Mouse (Mus musculus) midbrain, embryonic 14.5 days (tissue): Measurements from ENCODE around the gene Mdm2. TPM values are rescaled to one million over a fixed set of nuclear protein-coding genes. Genes with fewer than 3 reads are reported as not detected.

Source experiments
- ATAC-seq: fragments of 200-750 bp; cut with Nextera tagmentation; 2 replicates; pipeline ENCODE4 v1.8.0; 2017; ENCODE audit warnings: moderate number of reproducible peaks, moderate library complexity; ENCODE audit not compliant: low FRiP score, low TSS enrichment
- DNase-seq: peaks from one replicate; pipeline ENCODE4 v3.0.0-alpha.2; 2015
- H3K27ac ChIP-seq: fragments of 300-500 bp; sonication (generic); replicated peaks from 2 replicates; pipeline ENCODE4 v1.5.1; 2014; ENCODE audit warnings: mild to moderate bottlenecking, low read depth, low read length, moderate library complexity
- H3K27me3 ChIP-seq: fragments of 300-500 bp; sonication (generic); 2 replicates; pipeline ENCODE4 v1.6.1; 2014; ENCODE audit warnings: low read length, control low read depth, mixed read lengths; ENCODE audit not compliant: control insufficient read depth, insufficient read depth
- H3K36me3 ChIP-seq: fragments of 300-500 bp; sonication (generic); 2 replicates; pipeline ENCODE4 v1.6.1; 2014; ENCODE audit warnings: low read length, control low read depth; ENCODE audit not compliant: control insufficient read depth, insufficient read depth
- H3K4me1 ChIP-seq: fragments of 300-500 bp; sonication (generic); 2 replicates; pipeline ENCODE4 v1.6.1; 2014; ENCODE audit warnings: mild to moderate bottlenecking, antibody characterized with exemption, low read length, control low read depth; ENCODE audit not compliant: control insufficient read depth, insufficient read depth
- H3K4me2 ChIP-seq: fragments of 300-500 bp; sonication (generic); 2 replicates; pipeline ENCODE4 v1.6.1; 2014; ENCODE audit warnings: mild to moderate bottlenecking, low read length, moderate library complexity
- H3K4me3 ChIP-seq: fragments of 300-500 bp; sonication (generic); replicated peaks from 2 replicates; pipeline ENCODE4 v1.5.1; 2014; ENCODE audit warnings: low read depth, low read length
- H3K9ac ChIP-seq: fragments of 300-500 bp; sonication (generic); replicated peaks from 2 replicates; pipeline ENCODE4 v1.6.1; 2014; ENCODE audit warnings: mild to moderate bottlenecking, low read length, moderate library complexity
- H3K9me3 ChIP-seq: fragments of 300-500 bp; sonication (generic); 2 replicates; pipeline ENCODE4 v1.6.1; 2016; ENCODE audit warnings: low read length, control low read depth, mixed read lengths; ENCODE audit not compliant: control insufficient read depth
- WGBS: fragments of 180-500 bp; shearing (Covaris S2); extraction: QIAGEN DNeasy Blood & Tissue Kit; methylation state at CpG from one replicate; pipeline ENCODE4 v1.1.7; 2014; 5-methylcytosine and 5-hydroxymethylcytosine counted together
- polyA plus RNA-seq: library from polyadenylated mRNA; unstranded; fragments of >200 nt; fragmentation: Nextera tagmentation; extraction: Ambion mirVana; gene quantifications from 2 replicates; pipeline ENCODE4 v1.2.1, GENCODE M21; 2014

The Mdm2 gene
- polyA plus RNA-seq, 1 experiment from 2014 or later: 57.3 TPM

DNA sequence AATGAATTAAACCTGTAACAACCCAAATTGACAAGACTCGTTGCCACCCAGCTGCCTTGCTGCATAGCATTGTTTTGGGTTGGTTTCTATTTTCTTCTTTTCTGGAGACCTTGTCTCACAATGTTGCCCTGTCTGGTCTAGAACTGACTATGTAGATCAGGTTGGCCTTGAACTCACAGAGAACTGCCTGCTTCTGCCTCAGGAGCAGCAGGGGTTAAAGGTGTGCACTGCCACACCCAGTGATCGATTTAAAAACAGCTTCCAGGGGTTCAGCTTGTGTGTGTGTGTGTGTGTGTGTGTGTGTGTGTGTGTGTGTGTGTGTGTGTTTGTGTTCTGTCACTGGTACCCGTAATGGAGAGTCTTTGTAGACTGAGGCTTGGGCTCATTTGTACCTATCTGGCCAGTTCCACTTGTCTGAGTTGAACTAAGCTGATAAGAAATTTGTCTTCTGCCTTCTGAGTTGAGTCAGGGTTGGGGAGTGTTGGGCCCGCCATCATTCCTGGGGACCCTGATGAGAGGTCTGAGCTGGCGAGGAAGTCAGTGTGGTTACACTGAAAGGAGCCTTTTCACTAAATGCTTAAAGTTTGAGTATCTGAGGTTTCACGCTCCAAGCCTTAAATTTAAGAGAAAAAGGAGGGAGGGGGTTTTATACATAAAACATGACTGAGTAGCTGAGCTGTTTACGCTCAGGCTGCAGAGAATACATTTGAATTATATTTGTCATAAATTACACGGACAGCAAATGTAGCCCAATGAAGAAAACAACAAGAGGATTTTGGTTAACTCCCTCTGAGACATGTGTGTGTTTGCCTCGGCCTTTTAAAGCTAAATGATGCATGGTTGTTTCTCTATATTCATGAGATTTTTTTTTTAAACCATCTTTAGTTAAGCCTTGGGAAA is 44.9 kb downstream of the Mdm2 start:
- WGBS: 59% methylated on average over 9 of the region's 9 CpGs

DNA sequence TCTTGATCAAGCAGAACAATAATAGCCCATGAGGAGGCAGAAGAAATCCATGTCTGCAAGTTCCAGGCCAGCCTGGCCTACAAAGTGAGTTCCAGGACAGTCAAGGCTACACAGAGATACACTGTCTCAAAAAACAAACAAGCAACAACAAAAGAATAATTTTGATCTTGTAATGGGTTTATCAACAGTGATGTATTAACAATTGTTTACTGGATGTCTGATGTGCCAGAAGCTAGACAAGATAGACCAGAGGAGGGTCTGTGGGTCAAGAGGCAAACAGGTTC is 45.7 kb downstream of the Mdm2 start:
- no peak overlapping the region for H3K9ac ChIP-seq
- H3K36me3 ChIP-seq: no peaks in the 10 kb centered on the region
- H3K4me3 ChIP-seq: no peak overlapping the region
- no peak for DNase-seq
- ATAC-seq: no peak
- no peaks in the 10 kb centered on the region for H3K27me3 ChIP-seq
- H3K9me3 ChIP-seq: no peaks in the 10 kb centered on the region
- H3K4me2 ChIP-seq: no peak overlapping the region
- no peaks in the 10 kb centered on the region; the same call in 1 of the 2 replicates for H3K4me1 ChIP-seq
- H3K27ac ChIP-seq: no peak overlapping the region

More for the DNA sequence above, 44.9 kb downstream of the Mdm2 start:
- no peak overlapping the region for H3K4me3 ChIP-seq
- H3K9ac ChIP-seq: no peak overlapping the region
- DNase-seq (no peak), ATAC-seq (no peak)
- no peak overlapping the region for H3K27ac ChIP-seq
- H3K9me3 ChIP-seq: no peaks in the 10 kb centered on the region
- no peaks in the 10 kb centered on the region for H3K27me3 ChIP-seq
- no peaks in the 10 kb centered on the region; the same call in 1 of the 2 replicates for H3K4me1 ChIP-seq
- no peaks in the 10 kb centered on the region for H3K36me3 ChIP-seq
- H3K4me2 ChIP-seq: no peak overlapping the region

- Histone ChIP-seq H3K4me2 (no peak overlapping the region), H3K27ac (no peak overlapping the region), H3K27me3 (no peaks in the 10 kb centered on the region), H3K4me3 (no peak overlapping the region), H3K9me3 (no peaks in the 10 kb centered on the region), H3K9ac (no peak overlapping the region), H3K36me3 (no peaks in the 10 kb centered on the region), H3K4me1 (no peaks in the 10 kb centered on the region; the same call in 1 of the 2 replicates)
- 59% methylated on average over 14 of the region's 14 CpGs for WGBS
- ATAC-seq (no peak), DNase-seq (no peak)
Measured at GRCm38 (mm10) chr10:117664208-117664925, 46.2 kb downstream of the Mdm2 start.

- WGBS: 24% methylated on average over 9 of the region's 9 CpGs
- DNase-seq (no peak), ATAC-seq (no peak)
- Histone ChIP-seq H3K27me3 (no peaks in the 10 kb centered on the region), H3K36me3 (no peaks in the 10 kb centered on the region), H3K4me2 (no peak overlapping the region), H3K9me3 (no peaks in the 10 kb centered on the region), H3K4me1 (no peaks in the 10 kb centered on the region; the same call in 1 of the 2 replicates), H3K9ac (no peak overlapping the region), H3K4me3 (no peak overlapping the region), H3K27ac (no peak overlapping the region)
Measured at GRCm38 (mm10) chr10:117663865-117664200, 46.7 kb downstream of the Mdm2 start.

DNA sequence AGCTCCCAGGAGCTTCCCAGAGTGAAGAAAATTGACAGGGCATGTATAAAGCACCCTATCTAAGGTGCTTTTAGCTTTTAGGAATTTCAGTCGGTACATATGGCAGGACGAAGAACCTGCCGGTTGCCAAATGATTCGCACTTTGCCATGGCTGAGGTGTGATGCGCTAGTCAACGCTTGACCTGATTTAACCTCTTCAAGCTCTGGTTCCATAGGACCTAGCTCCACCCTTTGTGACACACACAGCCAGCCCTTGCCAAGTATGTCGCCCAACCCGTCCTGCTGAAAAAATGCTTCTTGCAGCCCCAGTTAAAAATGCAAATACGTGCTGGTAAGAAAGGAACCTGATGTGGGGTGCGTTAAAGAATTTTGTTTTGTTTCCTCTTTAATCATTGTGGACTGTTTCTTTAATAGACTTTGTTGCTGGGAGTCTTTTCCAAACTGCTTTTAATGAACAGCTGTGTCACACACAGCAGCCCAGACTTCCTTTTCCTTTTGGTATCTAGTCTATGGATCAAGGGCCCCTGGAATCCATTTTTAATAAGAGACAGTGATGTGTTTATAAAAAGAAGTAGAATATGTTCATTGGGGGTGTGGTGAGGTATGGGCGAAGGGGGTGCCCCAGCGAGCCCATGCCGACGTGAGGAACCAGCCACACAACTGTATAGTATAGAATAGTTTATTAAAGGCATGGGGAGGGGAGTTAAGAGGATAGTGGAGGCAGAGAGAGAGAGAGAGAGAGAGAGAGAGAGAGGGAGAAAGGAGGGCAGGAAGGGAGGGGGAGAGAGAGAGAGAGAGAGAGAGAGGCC is 47.3 kb downstream of the Mdm2 start:
- H3K27ac ChIP-seq: no peak overlapping the region
- no peak overlapping the region for H3K4me3 ChIP-seq
- WGBS: 82% methylated on average over 14 of the region's 14 CpGs
- H3K9me3 ChIP-seq: no peaks in the 10 kb centered on the region
- H3K4me2 ChIP-seq: no peak overlapping the region
- no peak for ATAC-seq
- DNase-seq: no peak
- H3K36me3 ChIP-seq: no peaks in the 10 kb centered on the region
- no peaks in the 10 kb centered on the region; the same call in 1 of the 2 replicates for H3K4me1 ChIP-seq
- H3K9ac ChIP-seq: no peak overlapping the region
- H3K27me3 ChIP-seq: no peaks in the 10 kb centered on the region

GRCm38 (mm10) chr10:117662316-117663055 is 48.1 kb downstream of the Mdm2 start:
- no peak overlapping the region for H3K27ac ChIP-seq
- ATAC-seq (no peak), DNase-seq (no peak)
- no peak overlapping the region for H3K4me2 ChIP-seq
- no peak overlapping the region for H3K9ac ChIP-seq
- no peaks in the 10 kb centered on the region for H3K27me3 ChIP-seq
- H3K9me3 ChIP-seq: no peaks in the 10 kb centered on the region
- H3K36me3 ChIP-seq: no peaks in the 10 kb centered on the region
- H3K4me3 ChIP-seq: no peak overlapping the region
- WGBS: 84% methylated on average over 15 of the region's 15 CpGs
- no peaks in the 10 kb centered on the region; the same call in 1 of the 2 replicates for H3K4me1 ChIP-seq

DNA sequence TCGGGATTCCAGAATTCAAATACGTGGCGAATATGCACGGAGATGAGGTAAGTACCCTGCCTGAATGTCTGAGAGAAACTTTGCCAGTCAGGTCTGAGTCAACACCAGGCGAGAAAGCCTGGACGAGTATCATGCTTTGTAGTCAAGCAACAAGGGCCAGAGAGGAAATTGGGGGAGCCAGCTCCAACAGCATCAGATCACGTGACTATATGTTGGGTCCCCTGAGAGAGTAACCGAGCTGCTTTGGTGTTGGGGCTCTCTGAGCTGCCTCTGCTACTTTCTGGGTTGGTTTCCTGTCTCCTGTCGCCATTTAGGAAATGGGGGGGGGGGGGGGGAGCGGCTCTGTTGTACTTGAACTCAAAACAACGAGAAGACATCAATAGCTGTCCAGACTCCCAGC is 50.7 kb downstream of the Mdm2 start:
- no peaks in the 10 kb centered on the region; the same call in 1 of the 2 replicates for H3K4me1 ChIP-seq
- H3K27ac ChIP-seq: no peak overlapping the region
- DNase-seq (no peak), ATAC-seq (no peak)
- H3K36me3 ChIP-seq: no peaks in the 10 kb centered on the region
- H3K27me3 ChIP-seq: no peaks in the 10 kb centered on the region
- H3K9ac ChIP-seq: no peak overlapping the region
- 59% methylated on average over 11 of the region's 11 CpGs for WGBS
- H3K4me2 ChIP-seq: no peak overlapping the region
- H3K4me3 ChIP-seq: no peak overlapping the region
- no peaks in the 10 kb centered on the region for H3K9me3 ChIP-seq

DNA sequence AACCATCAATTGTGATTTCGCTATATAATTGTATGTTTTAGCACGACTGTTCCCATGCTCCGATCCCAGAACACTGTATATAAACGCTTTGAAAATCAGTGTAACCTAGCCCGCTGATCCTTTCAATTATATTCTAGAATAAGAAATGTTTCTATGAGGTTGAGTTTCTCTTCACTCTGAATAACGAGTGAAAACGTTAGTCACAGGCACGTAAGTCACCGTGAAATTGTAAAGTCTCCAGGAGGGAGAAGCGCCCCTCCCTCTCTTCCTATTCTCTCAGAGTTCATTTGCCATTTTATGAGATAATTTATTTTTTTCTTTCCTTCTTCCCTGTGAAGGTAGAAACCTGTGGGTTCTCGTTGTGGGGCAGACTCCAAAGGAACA is 51.1 kb downstream of the Mdm2 start:
- no peaks in the 10 kb centered on the region; the same call in 1 of the 2 replicates for H3K4me1 ChIP-seq
- WGBS: 46% methylated on average over 11 of the region's 11 CpGs
- H3K9me3 ChIP-seq: no peaks in the 10 kb centered on the region
- no peak overlapping the region for H3K9ac ChIP-seq
- H3K4me2 ChIP-seq: no peak overlapping the region
- H3K36me3 ChIP-seq: no peaks in the 10 kb centered on the region
- H3K27me3 ChIP-seq: no peaks in the 10 kb centered on the region
- no peak overlapping the region for H3K4me3 ChIP-seq
- H3K27ac ChIP-seq: no peak overlapping the region
- DNase-seq (no peak), ATAC-seq (no peak)
